Mouse (Mus musculus): ENCODE results near the gene Ppm1m.

GRCm38 (mm10) chr9:106192024-106192423 lies 7.5 kb downstream of the Ppm1m start:
- TF ChIP-seq POLR2A (IDR thresholded peaks at IDR 0.05; ENCODE audit: low read depth, low read length), result no peak
- no peak for TF ChIP-seq CTCF (IDR thresholded peaks at IDR 0.05; ENCODE audit: borderline replicate concordance, insufficient read depth, low read length)
